Mouse (Mus musculus): ENCODE results near the gene Agfg2. TPM values are rescaled to one million over a fixed set of nuclear protein-coding genes. Genes with fewer than 3 reads are reported as not detected.
"Not testable (repeated sequence)": the region's sequence is repeated elsewhere in the genome, so short reads cannot be mapped to it uniquely, and the experiment has no call there.

The Agfg2 gene
- total RNA-seq, 2 experiments from 2014 or later = 28.5 to 31.9 TPM

- no peak for DNase-seq (ENCODE audit: low spot score in 2 of 2)
Measured at GRCm38 (mm10) chr5:137645652-137646091, 38.9 kb downstream of the Agfg2 start, which contains the start of gene Irs3. TSS of gene Irs3 (minus strand) at chr5:137645714.

- no peak for DNase-seq (ENCODE audit: low spot score in 2 of 2)
Measured at GRCm38 (mm10) chr5:137645091-137645651, 39.4 kb downstream of the Agfg2 start.

GRCm38 (mm10) chr5:137644484-137644883 is 40.0 kb downstream of the Agfg2 start:
- no peak for DNase-seq (ENCODE audit: low spot score in 2 of 2)

GRCm38 (mm10) chr5:137642886-137643285 is 41.6 kb downstream of the Agfg2 start:
- no peak for DNase-seq (ENCODE audit: low spot score in 2 of 2)

GRCm38 (mm10) chr5:137641054-137641453 is 43.5 kb downstream of the Agfg2 start, which contains the start of gene Sap25:
TSS of gene Sap25 (plus strand) at chr5:137641334.
- DNase-seq (ENCODE audit: low spot score in 2 of 2) = no peak

GRCm38 (mm10) chr5:137639472-137639871 is 45.1 kb downstream of the Agfg2 start:
- no peak for DNase-seq (ENCODE audit: low spot score in 2 of 2)

GRCm38 (mm10) chr5:137633397-137634084 is 51.0 kb downstream of the Agfg2 start:
- no peak for DNase-seq (ENCODE audit: low spot score in 2 of 2)

- no peak for DNase-seq (ENCODE audit: low spot score in 2 of 2)
Measured at GRCm38 (mm10) chr5:137631591-137631990, 52.9 kb downstream of the Agfg2 start.

- DNase-seq (ENCODE audit: low spot score in 2 of 2) = no peak
Measured at GRCm38 (mm10) chr5:137631171-137631570, 53.4 kb downstream of the Agfg2 start.

- no peak for DNase-seq (ENCODE audit: low spot score in 2 of 2)
Measured at GRCm38 (mm10) chr5:137630602-137631001, 53.9 kb downstream of the Agfg2 start.

- DNase-seq (ENCODE audit: low spot score in 2 of 2) = no peak
Measured at GRCm38 (mm10) chr5:137629906-137630545, 54.5 kb downstream of the Agfg2 start.

- no peak for DNase-seq (ENCODE audit: low spot score in 2 of 2)
Measured at GRCm38 (mm10) chr5:137629306-137629721, 55.2 kb downstream of the Agfg2 start.

- peak; percentile 88 to 97 for DNase-seq (ENCODE audit: low spot score in 2 of 2)
Measured at GRCm38 (mm10) chr5:137628498-137629305, 55.8 kb downstream of the Agfg2 start, which contains the start of the genes Fbxo24, Lrch4 and Gm20605. TSS of gene Fbxo24 (minus strand) at chr5:137629002. TSS of gene Lrch4 (plus strand) at chr5:137629121. TSS of gene Gm20605 (plus strand) at chr5:137629175.

GRCm38 (mm10) chr5:137627991-137628390 is 56.5 kb downstream of the Agfg2 start:
- no peak for DNase-seq (ENCODE audit: low spot score in 2 of 2)

GRCm38 (mm10) chr5:137623937-137624530 is 60.5 kb downstream of the Agfg2 start:
- no peak for DNase-seq (ENCODE audit: low spot score in 2 of 2)

GRCm38 (mm10) chr5:137615347-137615746 is 69.2 kb downstream of the Agfg2 start:
- no peak for DNase-seq (ENCODE audit: low spot score in 2 of 2)

GRCm38 (mm10) chr5:137614921-137615320 is 69.6 kb downstream of the Agfg2 start:
- DNase-seq (ENCODE audit: low spot score in 2 of 2) = not testable (repeated sequence)

GRCm38 (mm10) chr5:137613550-137613949 is 71.0 kb downstream of the Agfg2 start, which contains the start of gene Pcolce:
TSS of gene Pcolce (minus strand) at chr5:137613784.
- DNase-seq (ENCODE audit: low spot score in 2 of 2) = no peak

GRCm38 (mm10) chr5:137613076-137613475 is 71.5 kb downstream of the Agfg2 start:
- no peak for DNase-seq (ENCODE audit: low spot score in 2 of 2)

- peak in 1 of 2 experiments; percentile 65 for DNase-seq (ENCODE audit: low spot score in 2 of 2)
Measured at GRCm38 (mm10) chr5:137611245-137611602, 73.3 kb downstream of the Agfg2 start.

Measured in adrenal gland, postnatal 4 days (tissue).